ENCODE assay signal across 8 mouse cellular contexts in genomic region chr6:136827516-136827880, GRCm38 (mm10). TPM values are rescaled to one million over a fixed set of nuclear protein-coding genes. Genes with fewer than 3 reads are reported as not detected.
DNase-seq lines count a peak whose midpoint lies in the region; ATAC-seq lines count a peak whose summit lies in the region.

Gene BC049715, plus strand, starts transcription at chr6:136827626.

- H3K27me3 ChIP-seq in lung, embryonic 15.5 days = no peaks in the 10 kb centered on the region
- no peaks in the 10 kb centered on the region for H3K27me3 ChIP-seq in limb, embryonic 13.5 days
- no peaks in the 10 kb centered on the region for H3K27me3 ChIP-seq in neural tube, embryonic 14.5 days (ENCODE audit: control insufficient read depth, insufficient read depth, low read length)

- under 1% methylated on average over 34 of the region's 34 CpGs for WGBS in lung, embryonic 15.5 days
- under 1% methylated on average over 34 of the region's 34 CpGs for WGBS in limb, embryonic 13.5 days
- WGBS in neural tube, embryonic 14.5 days = 0% methylated on average over 34 of the region's 34 CpGs

- H3K36me3 ChIP-seq in lung, embryonic 15.5 days = peaks cover 27% of the 10 kb centered on the region
- peaks cover 26% of the 10 kb centered on the region for H3K36me3 ChIP-seq in limb, embryonic 13.5 days
- H3K36me3 ChIP-seq in neural tube, embryonic 14.5 days (ENCODE audit: control insufficient read depth, insufficient read depth, low read length) = peaks cover 14% of the 10 kb centered on the region

- no peak for ATAC-seq in lung, embryonic 15.5 days (ENCODE audit: borderline replicate concordance, extremely low read depth, low FRiP score, low TSS enrichment)
- peak; percentile 45 for ATAC-seq in erythroblast, adult 5-6 weeks (replicated peaks; ENCODE audit: low FRiP score, poor library complexity, severe bottlenecking)
- no peak; the same call in 1 of the 2 replicates for ATAC-seq in limb, embryonic 13.5 days (ENCODE audit: low FRiP score, low read depth)
- no peak; the same call in 1 of the 2 replicates for ATAC-seq in neural tube, embryonic 14.5 days (ENCODE audit: low read depth)

- peak within 1 kb of the TSS; percentile 70 for H3K4me2 ChIP-seq in lung, embryonic 15.5 days
- H3K4me2 ChIP-seq in limb, embryonic 13.5 days (replicated peaks) = peak within 1 kb of the TSS; percentile 82
- H3K4me2 ChIP-seq in neural tube, embryonic 14.5 days (ENCODE audit: low read depth, low read length) = peak within 1 kb of the TSS; percentile 79

- DNase-seq in lung, postnatal 4 days = no peak
- DNase-seq in Muller cell, postnatal 12 days (ENCODE audit: inconsistent ontology term) = no peak
- DNase-seq in testis, postnatal 14 days (ENCODE audit: low spot score) = no peak
- DNase-seq in left cerebral cortex, postnatal 14 days (ENCODE audit: low spot score in 2 of 2) = no peak

- H3K27ac ChIP-seq in lung, embryonic 15.5 days = peak within 1 kb of the TSS; percentile 80
- H3K27ac ChIP-seq in limb, embryonic 13.5 days = peak within 1 kb of the TSS; percentile 84
- peak within 1 kb of the TSS; percentile 86 for H3K27ac ChIP-seq in neural tube, embryonic 14.5 days (ENCODE audit: low read depth, low read length)

- H3K4me3 ChIP-seq in lung, embryonic 15.5 days = peak within 1 kb of the TSS; percentile 99
- peak within 1 kb of the TSS; percentile 99 for H3K4me3 ChIP-seq in limb, embryonic 13.5 days
- peak within 1 kb of the TSS; percentile 100 for H3K4me3 ChIP-seq in neural tube, embryonic 14.5 days (ENCODE audit: low read depth, low read length)

- H3K9ac ChIP-seq in lung, embryonic 15.5 days = peak within 1 kb of the TSS; percentile 100
- peak within 1 kb of the TSS; percentile 95 for H3K9ac ChIP-seq in limb, embryonic 13.5 days
- H3K9ac ChIP-seq in neural tube, embryonic 14.5 days (replicated peaks; ENCODE audit: low read depth, low read length) = peak within 1 kb of the TSS; percentile 82

- intact Hi-C loops in left cerebral cortex, postnatal 14 days (cut with DNase I) = no loop called here

- H3K4me1 ChIP-seq in lung, embryonic 15.5 days = peaks cover 13% of the 10 kb centered on the region; the same call in 1 of the 2 replicates
- H3K4me1 ChIP-seq in limb, embryonic 13.5 days = peaks cover 8% of the 10 kb centered on the region
- peaks cover 8% of the 10 kb centered on the region; the same call in 1 of the 2 replicates for H3K4me1 ChIP-seq in neural tube, embryonic 14.5 days (ENCODE audit: control insufficient read depth, insufficient read depth, low read length)

- no peaks in the 10 kb centered on the region for H3K9me3 ChIP-seq in lung, embryonic 15.5 days
- no peaks in the 10 kb centered on the region for H3K9me3 ChIP-seq in limb, embryonic 13.5 days
- H3K9me3 ChIP-seq in neural tube, embryonic 14.5 days (ENCODE audit: control insufficient read depth, low read length) = no peaks in the 10 kb centered on the region

RNA-seq across cellular contexts. Expression of gene BC049715, which starts in this region (rescaled TPM):
- polyA plus RNA-seq in lung, embryonic 15.5 days (2015; fragmentation: Nextera tagmentation; extraction: Ambion mirVana) = 2.0 and 2.1 TPM in 2 replicates
- 0.38 TPM in 1 of 2 replicates, not detected in the other for total RNA-seq in erythroblast, adult 5-6 weeks (2015; ENCODE audit: low replicate concordance)
- total RNA-seq in erythroblast, adult 5-6 weeks (2017; ENCODE audit: low replicate concordance) = 0.34 and 5.3 TPM in 2 replicates
- polyA plus RNA-seq in limb, embryonic 13.5 days (2015; fragmentation: Nextera tagmentation; extraction: Ambion mirVana) = 1.8 and 2.2 TPM in 2 replicates
- 1.1 and 1.8 TPM in 2 replicates for polyA plus RNA-seq in neural tube, embryonic 14.5 days (2014; fragmentation: Nextera tagmentation; extraction: Ambion mirVana)
- total RNA-seq in left cerebral cortex, postnatal 14 days (2021) = 1 to 10 TPM; 2.7 to 4.8 TPM
